Mouse (Mus musculus): ENCODE measurements around the gene Pus3.

Gene Pus3

GRCm38 (mm10) chr9:35558257-35559008, at the start of gene Pus3, which contains the start of gene Ddx25:
Gene Pus3 (plus strand): TSS chr9:35558595.
Gene Ddx25 (minus strand): TSS chr9:35558528.
- in situ Hi-C loops (cut with MboI, MseI): no loop called here

DNA sequence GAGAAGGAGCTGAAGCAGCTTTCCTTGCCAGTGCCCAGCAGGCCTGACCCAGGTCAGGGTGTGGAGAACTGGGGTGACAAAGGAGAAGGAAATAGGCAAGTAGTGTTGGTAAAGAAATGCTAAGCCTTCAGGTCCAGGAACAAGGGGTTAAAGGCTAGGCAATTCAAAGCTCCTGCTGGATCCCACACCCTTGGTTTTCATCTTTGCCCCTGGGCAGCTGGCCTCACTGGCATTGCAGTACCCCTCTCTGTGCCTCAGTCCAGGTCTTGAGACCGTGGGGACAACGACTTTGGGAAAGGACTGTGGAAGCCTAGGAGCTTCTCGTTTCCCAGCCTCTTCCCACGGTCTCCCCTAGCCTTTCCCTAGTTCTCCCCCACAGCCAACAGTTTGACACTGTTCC, 44.5 kb upstream of the Pus3 start:
- in situ Hi-C loops (cut with MboI, MseI): no loop called here

GRCm38 (mm10) chr9:35516182-35516581, 42.2 kb upstream of the Pus3 start:
- in situ Hi-C loops (cut with MboI, MseI): no loop called here

DNA sequence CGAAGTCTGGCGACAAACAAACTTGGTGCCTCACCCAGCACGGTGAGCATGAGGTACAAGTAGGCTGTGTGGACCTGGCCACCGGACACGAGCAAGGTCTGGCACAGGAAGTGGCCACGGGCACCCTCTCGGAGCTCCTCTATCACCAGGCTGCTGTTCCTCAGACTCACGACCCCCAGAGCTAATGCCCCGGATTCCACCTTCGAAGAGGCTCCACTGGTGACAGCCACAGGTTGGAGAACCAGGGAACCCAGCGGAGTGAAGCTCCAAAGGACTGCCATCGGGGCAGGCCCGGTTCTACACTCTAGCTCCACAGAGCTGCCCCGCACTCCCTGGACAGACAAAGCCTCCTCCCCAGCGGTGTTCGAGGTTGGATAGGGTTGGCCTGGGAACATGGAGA, 41.7 kb upstream of the Pus3 start:
- in situ Hi-C loops (cut with MboI, MseI): no loop called here

DNA sequence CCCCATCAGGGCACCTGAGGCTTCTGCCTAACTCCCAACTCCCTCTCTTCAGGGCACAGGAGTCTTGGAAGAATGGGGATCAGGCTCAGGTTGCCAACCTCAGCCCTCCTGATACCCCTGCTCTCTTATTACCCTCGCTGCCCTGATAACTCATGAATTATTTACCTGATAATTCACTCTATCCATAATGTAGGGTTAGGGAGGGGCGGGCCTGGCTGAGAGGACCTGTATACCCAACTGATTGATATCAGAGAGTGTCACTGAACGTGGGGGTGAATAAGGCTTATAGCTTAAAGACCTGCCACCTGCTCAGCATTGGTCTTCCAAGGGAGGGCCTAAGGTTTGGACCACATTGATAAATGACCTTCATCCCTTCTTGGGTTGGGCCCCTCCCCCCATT, 40.2 kb upstream of the Pus3 start, which contains the start of gene Gm1113:
TSS of gene Gm1113 (minus strand) at position 101 of the 400 bp plus-strand sequence.
- in situ Hi-C loops (cut with MboI, MseI): no loop called here

GRCm38 (mm10) chr9:35520631-35521348, 37.6 kb upstream of the Pus3 start:
- in situ Hi-C loops (cut with MboI, MseI): no loop called here

DNA sequence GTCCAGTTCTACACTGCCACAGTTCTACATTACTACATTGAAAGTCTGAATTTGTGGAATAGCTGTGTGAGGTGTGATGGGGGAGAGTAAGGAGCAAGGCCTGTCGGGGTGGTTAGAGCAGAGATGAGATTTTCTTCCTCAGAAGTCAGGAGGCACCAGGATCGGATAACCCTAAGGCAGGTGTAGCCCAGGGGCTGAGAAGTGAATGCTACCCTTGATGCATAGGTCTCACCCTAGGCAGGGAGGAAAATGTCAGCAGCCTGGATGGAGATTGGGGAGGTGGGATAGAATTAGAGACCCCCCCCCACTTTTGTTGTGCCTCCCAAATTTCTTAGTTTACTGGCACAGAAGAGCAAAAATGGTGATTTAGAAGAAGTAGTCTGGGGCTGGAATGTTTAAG, 36.2 kb upstream of the Pus3 start:
- in situ Hi-C loops (cut with MboI, MseI): no loop called here

GRCm38 (mm10) chr9:35522821-35523515, 35.4 kb upstream of the Pus3 start:
- in situ Hi-C loops (cut with MboI, MseI): no loop called here

- in situ Hi-C loops (cut with MboI, MseI): no loop called here
These were observed 34.9 kb upstream of the Pus3 start for GRCm38 (mm10) chr9:35523541-35523940.

- in situ Hi-C loops (cut with MboI, MseI): no loop called here
These were observed 34.4 kb upstream of the Pus3 start for GRCm38 (mm10) chr9:35523941-35524411.

DNA sequence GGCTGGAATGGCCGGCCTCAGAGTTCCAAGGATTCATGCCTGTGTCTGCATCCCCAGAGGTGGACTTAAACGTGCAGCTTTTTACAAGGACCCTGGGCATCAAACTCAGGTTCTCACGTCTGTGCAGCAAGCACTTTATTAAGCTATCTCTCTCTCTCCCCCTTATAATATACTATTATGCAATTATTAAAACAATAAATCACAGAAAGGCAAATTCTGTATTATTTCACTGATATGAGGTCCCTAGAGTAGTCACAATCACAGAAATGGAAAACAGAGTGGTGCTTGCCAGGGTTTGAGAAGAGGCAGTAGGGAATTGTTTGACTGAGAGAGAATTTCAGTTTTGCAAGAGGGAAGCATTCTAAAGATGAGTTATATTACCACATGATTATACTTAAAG, 29.3 kb upstream of the Pus3 start:
- in situ Hi-C loops (cut with MboI, MseI): no loop called here

DNA sequence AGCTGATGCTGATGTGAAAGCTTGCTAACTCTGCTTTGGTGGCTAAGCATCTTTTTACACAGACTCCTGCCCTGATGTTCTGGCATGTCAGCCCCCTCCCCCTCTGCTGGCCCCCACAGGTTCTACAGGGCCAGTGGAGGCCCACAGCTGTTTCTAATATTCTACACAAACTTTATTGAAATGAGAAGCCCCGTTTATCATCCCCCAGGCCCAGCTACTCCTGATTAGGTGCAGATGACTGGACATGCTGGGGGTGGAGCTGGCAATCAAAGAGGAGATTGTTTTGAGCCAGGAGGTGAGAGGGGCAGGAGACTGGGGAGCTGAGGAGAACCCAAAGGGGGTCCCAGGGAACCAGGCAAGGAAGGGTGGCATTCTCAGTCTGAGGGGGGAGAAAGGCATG, 28.6 kb upstream of the Pus3 start:
- in situ Hi-C loops (cut with MboI, MseI): loop anchor here (5.0 to 10.0 kb wide), 2 partner anchors 242 to 1035 kb away; no protein-coding TSS in a partner anchor

- in situ Hi-C loops (cut with MboI, MseI): loop anchor here (5.0 to 10.0 kb wide), 2 partner anchors 246 to 1038 kb away; no protein-coding TSS in a partner anchor
These were observed 25.1 kb upstream of the Pus3 start for GRCm38 (mm10) chr9:35533266-35533665.

DNA sequence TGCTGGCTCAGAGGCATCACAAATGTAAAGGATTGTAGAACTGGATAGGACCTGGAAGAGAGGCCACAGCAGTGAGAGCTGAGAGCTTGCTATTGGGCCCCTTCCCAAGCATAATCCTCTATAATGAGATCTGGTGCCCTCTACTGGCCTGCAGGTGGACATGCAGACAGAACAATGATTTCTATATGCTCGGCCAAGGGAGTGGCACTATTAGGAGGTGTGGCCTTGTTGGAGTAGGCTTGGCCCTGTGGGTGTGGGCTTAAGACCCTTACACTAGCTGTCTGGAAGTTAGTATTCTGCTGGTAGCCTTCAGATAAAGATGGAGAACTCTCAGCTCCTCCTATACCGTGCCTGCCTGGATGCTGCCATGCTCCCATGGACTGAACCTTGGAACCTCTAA, 23.3 kb upstream of the Pus3 start:
- in situ Hi-C loops (cut with MboI, MseI): loop anchor here (10.0 kb wide), 1 partner anchor 1040 kb away; no protein-coding TSS in a partner anchor

DNA sequence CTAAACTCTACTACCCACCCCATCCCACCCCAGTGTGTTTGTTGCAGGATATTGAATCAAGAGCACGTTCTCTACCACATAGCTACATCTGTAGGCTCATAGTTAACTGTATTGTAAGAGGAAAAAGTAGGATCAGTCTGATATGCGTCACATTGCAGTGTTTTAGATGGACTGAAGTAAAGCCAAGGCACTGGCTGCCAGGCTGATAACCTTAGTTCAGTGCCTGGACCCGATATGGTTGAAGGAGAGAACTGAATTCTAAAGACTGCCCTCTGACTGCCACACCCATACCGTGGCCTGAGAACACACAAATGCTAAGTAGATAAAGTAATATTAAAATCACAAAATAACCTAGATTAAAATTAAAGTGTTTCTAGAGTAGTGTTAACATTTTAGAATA, 22.5 kb upstream of the Pus3 start:
- in situ Hi-C loops (cut with MboI, MseI): loop anchor here (10.0 kb wide), 1 partner anchor 1041 kb away; no protein-coding TSS in a partner anchor

DNA sequence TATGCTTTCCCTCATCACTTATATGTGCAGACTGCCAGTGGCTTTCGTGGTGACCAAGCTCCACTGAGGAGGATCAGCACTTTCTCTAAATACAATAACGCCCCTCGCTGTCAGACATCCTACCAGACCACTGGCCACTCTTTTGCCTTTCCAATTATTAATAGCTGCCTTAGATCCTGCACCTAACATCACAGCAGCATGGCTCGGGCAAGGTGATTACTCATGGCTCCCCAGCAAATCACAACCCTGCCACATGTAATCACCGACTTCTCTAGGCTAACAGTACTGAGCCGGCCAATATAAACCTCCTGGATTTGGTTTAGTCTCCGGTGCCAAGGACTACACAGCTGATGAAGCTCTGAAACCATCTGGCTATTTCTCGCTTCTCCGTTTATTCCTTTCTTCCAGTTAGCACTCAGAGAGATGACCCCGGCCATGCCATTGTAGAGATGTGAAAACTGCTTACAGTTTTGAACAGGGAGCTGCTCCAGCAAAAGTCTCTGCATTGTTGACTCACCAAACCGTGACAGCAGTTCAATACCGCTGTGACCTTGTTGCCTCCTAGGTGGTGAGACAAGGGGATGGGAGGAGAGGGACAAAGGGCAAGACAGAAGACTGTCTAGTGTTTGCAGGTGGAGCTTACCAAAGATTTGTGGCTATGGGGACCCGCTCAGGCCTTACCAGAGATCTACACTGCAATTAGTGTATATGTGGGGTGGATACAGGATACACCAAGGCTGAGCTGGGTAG, 19.2 kb upstream of the Pus3 start:
- in situ Hi-C loops (cut with MboI, MseI): loop anchor here (10.0 kb wide), 1 partner anchor 1044 kb away; no protein-coding TSS in a partner anchor

DNA sequence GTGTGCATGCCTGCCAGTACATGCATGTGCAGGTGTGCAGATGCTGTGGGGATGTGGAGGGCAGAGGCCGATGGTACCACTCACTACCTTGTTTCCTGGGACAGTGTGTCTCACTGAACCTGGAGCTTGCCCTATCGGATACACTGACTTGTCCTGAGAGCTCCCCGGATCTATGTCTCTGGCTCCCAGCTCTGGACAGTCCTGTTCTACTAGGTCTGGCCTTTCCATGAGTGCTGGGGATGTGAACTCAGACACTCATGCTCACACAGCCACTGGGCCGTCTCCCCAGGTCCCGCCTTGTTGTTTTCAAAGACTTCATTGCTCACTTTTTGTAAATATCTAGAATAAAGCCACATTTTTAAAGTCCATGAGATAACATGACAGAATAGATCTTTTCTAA, 17.4 kb upstream of the Pus3 start:
- in situ Hi-C loops (cut with MboI, MseI): no loop called here

DNA sequence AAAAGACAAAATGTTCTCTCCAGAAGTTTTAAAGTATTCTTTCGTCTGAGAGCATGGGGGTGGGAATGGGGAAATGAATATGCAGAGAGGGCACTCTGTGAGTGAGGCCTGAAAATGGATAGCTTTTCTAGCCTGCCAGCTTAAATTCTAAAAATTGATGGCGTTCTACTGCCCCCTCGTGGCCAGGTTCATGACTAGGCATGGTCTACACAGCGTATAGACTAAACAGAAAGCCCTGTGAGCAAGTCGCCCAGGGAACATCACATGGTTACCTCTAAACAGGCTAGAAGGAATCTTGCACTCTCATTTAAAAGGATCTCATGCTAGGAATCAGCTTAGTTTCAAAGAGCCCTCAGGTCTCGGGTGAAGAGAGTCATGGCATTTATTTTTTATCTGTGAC, 16.9 kb upstream of the Pus3 start:
- in situ Hi-C loops (cut with MboI, MseI): no loop called here

DNA sequence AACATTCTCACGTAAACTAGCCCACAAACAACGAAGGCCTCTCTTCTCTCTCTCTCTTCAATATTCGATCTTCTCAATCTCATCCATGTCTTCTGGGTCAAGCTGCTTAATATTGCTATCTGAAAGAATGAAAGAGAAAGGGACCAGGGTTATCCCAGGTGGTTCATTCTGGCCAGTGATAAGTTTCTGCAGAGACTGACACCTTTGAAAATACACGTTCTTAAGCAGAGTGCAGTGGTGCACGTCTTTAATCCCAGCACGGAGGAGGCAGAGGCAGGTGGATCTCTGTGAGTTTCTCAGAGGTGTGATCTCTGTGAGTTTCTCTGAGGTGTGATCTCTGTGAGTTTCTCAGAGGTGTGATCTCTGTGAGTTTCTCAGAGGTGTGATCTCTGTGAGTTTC, 16.5 kb upstream of the Pus3 start:
- in situ Hi-C loops (cut with MboI, MseI): no loop called here

- in situ Hi-C loops (cut with MboI, MseI): no loop called here
These were observed 15.1 kb upstream of the Pus3 start for GRCm38 (mm10) chr9:35543099-35543860.

Data from T-helper 1 cell (primary cell).